Mouse (Mus musculus): ENCODE results near the gene Cep57l1. TPM values are rescaled to one million over a fixed set of nuclear protein-coding genes. Genes with fewer than 3 reads are reported as not detected.

Gene Cep57l1
- total RNA-seq, 2 experiments from 2014 or later = 2.9 to 3.7 TPM

- intact Hi-C loops (cut with DNase I) = loop anchor here (5.0 to 10.0 kb wide), 4 partner anchors 255 to 607 kb away; partner anchors contain the start of genes Ak9 and Fig4
- DNase-seq = peak; percentile 50 to 68
Measured at GRCm38 (mm10) chr10:41689941-41690887, 119.5 kb downstream of the Cep57l1 start.

GRCm38 (mm10) chr10:41684548-41684996 lies 125.1 kb downstream of the Cep57l1 start:
- intact Hi-C loops (cut with DNase I) = loop anchor here (10.0 kb wide), 2 partner anchors 250 to 380 kb away; partner anchors contain the start of genes Ak9 and Fig4
- DNase-seq = no peak

GRCm38 (mm10) chr10:41682546-41683393 lies 126.9 kb downstream of the Cep57l1 start:
- DNase-seq = peak; percentile 83 to 91
- intact Hi-C loops (cut with DNase I) = loop anchor here (1.0 to 10.0 kb wide), 3 partner anchors 164 to 378 kb away; partner anchors contain the start of genes Ak9 and Fig4

- peak; percentile 37 to 42 for DNase-seq
- intact Hi-C loops (cut with DNase I) = no loop called here
Measured at GRCm38 (mm10) chr10:41678746-41679360, 130.8 kb downstream of the Cep57l1 start.

DNA sequence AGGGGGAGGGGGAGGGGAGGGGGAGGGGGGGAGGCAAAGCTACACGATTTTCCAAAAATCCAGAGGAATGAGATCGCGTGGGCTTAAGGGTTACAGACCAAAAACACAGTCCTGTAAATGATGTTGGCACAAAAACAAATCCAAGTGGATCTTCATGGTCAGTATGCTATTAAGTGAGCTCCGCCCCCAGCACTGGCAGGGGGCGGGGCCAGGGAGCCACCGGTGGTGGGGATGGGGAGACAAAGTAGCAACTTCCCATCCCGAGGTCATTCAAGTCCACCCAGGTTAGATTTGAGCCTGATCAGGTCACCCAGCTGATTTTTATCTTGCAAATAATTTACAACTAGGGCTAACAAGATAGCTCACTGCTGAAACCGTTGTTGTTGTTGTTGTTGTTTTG lies 132.3 kb downstream of the Cep57l1 start:
- no peak for DNase-seq
- intact Hi-C loops (cut with DNase I) = no loop called here

- no peak for DNase-seq
- intact Hi-C loops (cut with DNase I) = no loop called here
Measured at GRCm38 (mm10) chr10:41676661-41677061, 133.0 kb downstream of the Cep57l1 start.

DNA sequence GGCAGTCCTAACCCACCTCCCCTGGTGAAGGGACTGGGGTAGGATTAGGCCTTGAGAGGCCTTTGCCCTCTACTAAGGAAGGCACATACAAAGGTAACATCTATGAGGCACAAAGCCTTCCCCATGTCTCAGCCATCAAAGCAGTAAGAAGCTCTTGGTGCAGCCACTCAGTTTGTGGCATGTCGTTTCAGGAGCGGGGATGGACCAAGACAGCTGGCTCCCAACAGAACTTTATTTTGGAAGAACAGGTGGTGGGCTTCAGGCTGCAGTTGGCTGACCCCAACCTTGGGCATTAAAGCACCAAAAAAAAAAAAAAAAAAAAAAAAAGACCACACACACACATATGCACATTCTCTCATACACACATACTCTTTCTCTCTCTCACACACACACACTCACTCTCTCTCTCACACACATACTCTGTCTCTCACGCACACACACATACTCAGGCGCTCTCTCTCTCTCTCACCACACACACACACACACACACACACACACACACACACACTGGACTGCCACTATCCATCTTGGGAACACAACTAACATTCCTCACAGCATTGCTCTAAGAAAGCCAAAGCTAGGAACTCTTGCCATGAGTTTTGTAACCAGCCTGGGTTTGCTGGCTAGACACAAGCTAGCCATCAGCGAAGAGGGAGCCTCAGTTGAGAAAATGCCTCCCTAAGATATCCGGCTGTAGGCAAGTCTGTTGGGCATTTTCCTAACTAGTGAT lies 133.7 kb downstream of the Cep57l1 start:
- no peak for DNase-seq

GRCm38 (mm10) chr10:41675243-41675642 lies 134.4 kb downstream of the Cep57l1 start:
- intact Hi-C loops (cut with DNase I) = no loop called here

More for the DNA sequence above, 133.7 kb downstream of the Cep57l1 start:
- intact Hi-C loops (cut with DNase I) = no loop called here

GRCm38 (mm10) chr10:41674362-41674761 lies 135.3 kb downstream of the Cep57l1 start:
- intact Hi-C loops (cut with DNase I) = no loop called here

More at GRCm38 (mm10) chr10:41675243-41675642, 134.4 kb downstream of the Cep57l1 start:
- DNase-seq = no peak

DNA sequence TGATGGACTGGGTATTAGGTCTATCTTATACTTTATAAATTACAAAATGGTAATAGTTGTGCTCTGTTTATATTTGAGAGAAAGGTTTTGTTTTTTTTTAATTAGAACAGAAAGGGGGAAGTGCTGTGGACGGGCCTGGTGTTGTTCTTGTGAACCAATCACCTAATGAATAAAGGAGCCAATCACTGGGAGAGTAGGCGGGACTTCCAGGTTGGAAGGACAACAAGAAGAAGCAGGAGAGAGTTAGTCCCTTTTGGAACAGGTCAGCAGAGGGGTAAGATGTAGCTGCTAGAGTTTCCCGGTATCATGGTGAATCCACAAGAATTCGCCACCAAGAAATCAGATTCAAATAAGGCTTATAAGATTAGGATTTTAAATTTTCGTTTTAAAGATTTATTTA lies 139.5 kb downstream of the Cep57l1 start:
- intact Hi-C loops (cut with DNase I) = no loop called here
- no peak for DNase-seq

More at GRCm38 (mm10) chr10:41674362-41674761, 135.3 kb downstream of the Cep57l1 start:
- DNase-seq = no peak

Small RNAs within 50 kb of the gene (microRNA-seq; reads per million reads assigned to microRNA genes)
- gene Mir3473b (ENCODE audit: borderline number of aligned reads in 2 of 2) = 0 reads per million in 2 experiments

Other genes with a start within 250 kb of the Cep57l1 start
- under 1 TPM; 0.36 to 0.38 TPM for gene Ccdc162, start 93.2 kb downstream of the Cep57l1 start, total RNA-seq (2021)
- gene Sesn1, start 64 bp upstream of the Cep57l1 start, total RNA-seq (2021) = 100 to 1,000 TPM; 118 to 224 TPM
- gene Armc2, start 208.6 kb upstream of the Cep57l1 start, total RNA-seq (2021) = 10 to 100 TPM in 1 of 2 experiments, 1 to 10 TPM in 1; 9.9 to 11.8 TPM